Mouse (Mus musculus) T-helper 17 cell (primary cell): ENCODE results near the gene Pdlim4.

ENCODE experiments used
- in situ Hi-C, 2 experiments: fragments of 300-600 bp; cut with MboI, MseI; formaldehyde crosslinking; loops; 1 replicate in 1 of 2; 2 replicates in 1 of 2; pipeline ENCODE4 v1.15.1; 2025; ENCODE audit warnings: high pct_unique_total_duplicates in 2 of 2

Gene Pdlim4

DNA sequence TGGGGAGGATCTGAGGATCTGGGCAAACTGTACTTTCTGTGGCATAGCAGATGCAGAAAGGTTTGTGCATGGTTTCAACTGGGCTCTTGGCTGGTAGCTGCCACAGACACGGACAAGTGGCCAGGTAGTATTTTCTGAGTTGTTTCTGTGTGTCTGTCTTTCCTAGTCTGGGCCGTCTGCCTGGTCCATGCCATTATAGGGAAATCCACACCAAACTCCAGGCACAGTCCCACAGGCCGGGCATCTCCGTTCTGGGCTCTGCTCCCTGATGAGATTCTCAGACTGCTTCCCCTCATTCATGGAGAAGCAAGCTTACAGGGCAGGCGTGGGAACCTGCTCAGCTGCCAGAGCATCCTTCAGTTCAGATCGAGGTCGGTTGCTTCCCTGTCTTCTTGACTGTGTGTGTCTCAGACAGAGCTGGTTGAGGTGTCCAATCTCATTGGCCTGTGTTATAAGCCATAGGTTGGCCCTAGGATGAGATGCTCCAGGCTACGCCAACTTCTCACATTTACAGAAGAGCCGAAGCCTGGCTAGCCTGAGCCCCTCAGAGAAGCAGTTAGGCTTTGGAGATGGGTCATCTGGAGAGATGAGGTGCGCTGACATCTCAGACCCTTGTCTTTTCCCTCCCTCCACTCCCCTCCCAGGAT, 31.4 kb upstream of the Pdlim4 start, which contains the start of gene P4ha2:
Gene P4ha2, plus strand, starts transcription at position 51 of the 647 bp plus-strand sequence.
- in situ Hi-C loops, result loop anchor here (5.0 to 10.0 kb wide), 2 partner anchors 152 to 545 kb away; no protein-coding TSS in a partner anchor

DNA sequence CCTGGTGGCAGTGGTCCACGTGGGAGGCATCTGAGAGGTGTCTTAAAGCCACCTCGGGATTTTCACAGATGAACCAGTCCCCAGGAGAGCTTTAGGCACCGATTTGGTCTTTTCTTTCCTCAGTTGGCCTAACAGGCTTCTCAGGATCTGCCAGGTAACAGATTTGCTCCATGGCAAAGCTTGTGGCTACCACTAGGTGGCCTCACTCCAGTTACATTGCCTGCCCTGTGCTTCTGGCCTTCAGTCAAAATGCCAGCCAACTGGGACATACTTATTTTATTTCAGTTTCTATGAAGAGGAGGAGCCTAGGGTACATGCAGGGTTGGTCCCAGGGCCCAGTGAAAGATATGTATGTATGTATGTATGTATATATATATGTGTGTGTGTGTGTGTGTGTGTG, 24.2 kb upstream of the Pdlim4 start:
- in situ Hi-C loops, result loop anchor here in 1 of 2 experiments (10.0 kb wide), 1 partner anchor 742 kb away; no protein-coding TSS in a partner anchor

DNA sequence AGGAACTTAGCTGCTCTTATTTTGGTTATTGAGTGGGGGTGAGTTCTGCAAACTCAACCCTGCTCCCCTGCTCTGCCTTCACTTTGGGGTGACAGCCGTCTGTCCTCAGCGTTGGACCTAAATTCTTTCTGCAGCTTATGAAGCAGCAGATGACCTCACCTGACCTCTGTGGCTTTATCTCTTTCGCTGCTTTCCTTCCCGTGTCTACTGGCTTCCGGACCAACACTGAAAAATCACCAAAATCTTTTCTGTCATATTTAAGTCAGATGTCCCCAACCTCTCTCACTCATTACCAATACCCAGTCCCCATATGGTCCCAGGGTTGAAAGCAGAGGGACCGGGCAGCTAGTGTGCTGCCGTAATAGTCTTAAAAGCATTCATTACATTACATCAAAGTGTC, 23.4 kb upstream of the Pdlim4 start:
- in situ Hi-C loops, result loop anchor here in 1 of 2 experiments (10.0 kb wide), 1 partner anchor 743 kb away; no protein-coding TSS in a partner anchor

DNA sequence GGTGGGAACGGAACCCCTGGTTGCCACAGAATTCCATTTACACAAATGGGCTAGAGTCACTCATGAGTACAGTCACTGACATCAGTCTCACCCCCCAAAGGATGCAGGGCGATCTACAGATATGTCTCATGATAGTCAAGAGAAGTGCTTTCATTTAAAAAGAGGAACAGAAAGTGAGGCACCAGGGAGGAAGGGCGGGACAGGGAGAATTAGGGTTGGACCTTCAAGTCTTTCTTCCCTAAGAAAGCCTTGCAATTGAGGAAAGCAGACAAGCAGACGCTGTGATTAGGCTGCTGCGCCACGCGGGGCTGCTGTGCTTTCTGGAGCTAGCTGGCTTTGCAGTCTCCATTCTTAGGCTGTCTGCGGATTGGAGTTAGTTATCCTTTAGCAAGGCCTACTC, 22.9 kb upstream of the Pdlim4 start:
- in situ Hi-C loops, result loop anchor here in 1 of 2 experiments (10.0 kb wide), 1 partner anchor 743 kb away; no protein-coding TSS in a partner anchor

DNA sequence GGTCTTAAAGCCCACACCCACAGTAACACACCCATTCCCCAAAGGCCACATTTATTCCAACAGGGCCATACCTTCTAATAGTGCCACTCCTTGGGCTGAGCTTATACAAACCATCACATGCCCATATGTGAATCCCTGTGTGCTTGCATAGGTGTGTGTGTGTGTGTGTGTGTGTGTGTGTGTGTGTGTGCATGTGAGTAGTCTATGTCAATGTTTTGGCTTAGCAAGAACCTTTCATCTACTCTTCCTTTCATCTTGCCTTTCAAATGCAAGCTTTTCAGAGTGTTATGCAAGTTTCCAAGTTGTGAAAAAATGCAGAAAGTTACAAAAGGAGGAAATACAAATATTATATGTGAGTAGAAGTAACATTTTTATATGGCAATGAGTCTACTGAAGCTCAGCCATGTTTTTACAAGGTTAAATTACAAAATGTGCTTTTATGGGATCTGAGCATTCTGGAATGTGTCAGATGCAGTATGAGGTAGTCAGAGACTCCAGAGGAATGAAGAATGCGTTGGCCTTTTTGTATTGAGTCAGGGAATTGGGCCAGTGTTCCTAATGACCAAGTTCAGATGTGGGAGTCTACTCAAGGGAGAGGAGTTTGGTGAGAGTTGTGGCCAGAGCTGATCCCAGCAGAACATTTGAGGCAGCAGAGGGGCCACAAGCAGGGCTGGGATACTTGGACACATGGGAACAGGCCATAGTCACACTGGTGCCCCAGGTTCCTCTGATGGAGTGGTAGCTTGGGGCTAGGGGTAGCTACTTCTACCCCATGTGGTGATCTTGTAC, 21.5 kb upstream of the Pdlim4 start:
- in situ Hi-C loops, result loop anchor here in 1 of 2 experiments (10.0 kb wide), 1 partner anchor 745 kb away; no protein-coding TSS in a partner anchor

DNA sequence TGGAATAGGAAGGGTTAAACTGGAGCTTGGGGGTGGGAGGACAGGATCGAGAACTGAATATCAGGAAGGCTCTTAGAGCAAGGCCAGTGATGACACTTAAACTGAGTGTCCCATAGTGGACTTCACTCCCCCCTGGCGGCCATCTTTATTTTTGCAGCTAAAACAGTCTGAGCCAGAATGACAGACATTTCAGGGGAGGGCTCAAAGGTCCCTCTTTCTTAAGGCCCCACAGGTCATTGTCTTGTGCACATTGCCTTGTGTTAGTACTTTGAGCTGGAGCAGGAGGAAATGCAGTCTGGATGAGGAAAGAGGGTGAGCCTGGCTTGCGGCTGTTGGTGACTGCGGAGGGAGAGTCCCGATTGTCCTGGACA, 20.1 kb upstream of the Pdlim4 start:
- in situ Hi-C loops, result no loop called here

DNA sequence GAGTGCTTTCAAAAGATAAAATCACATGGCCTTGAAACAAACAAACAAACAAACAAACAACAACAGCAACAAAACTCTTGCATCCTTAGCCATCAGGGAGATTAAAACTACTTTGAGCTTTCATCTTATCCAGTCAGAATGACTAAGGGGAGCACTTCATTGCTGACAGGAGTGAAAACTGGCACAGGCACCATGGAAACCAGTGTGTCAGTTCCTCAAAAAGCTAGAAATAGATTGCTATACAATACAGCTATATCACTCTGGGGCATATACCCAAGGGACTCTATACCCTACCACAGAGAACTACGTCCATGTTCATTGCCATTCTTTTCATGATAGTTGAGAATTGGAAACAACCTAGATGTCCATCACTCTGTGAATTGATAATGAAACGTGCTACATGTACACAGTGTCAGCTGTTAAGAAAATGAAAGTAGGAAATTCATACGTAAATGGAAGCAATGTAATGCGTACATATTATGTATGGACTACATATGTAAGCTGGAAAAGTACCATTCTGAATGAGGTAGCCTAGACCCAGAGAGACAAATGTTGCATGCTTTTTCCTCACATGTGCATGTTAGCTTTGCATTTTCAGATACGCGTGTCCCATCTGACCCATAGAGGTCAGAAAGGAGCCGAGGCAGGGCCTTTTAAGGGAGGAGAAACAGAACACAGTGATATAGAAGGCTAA, 19.6 kb upstream of the Pdlim4 start:
- in situ Hi-C loops, result no loop called here

DNA sequence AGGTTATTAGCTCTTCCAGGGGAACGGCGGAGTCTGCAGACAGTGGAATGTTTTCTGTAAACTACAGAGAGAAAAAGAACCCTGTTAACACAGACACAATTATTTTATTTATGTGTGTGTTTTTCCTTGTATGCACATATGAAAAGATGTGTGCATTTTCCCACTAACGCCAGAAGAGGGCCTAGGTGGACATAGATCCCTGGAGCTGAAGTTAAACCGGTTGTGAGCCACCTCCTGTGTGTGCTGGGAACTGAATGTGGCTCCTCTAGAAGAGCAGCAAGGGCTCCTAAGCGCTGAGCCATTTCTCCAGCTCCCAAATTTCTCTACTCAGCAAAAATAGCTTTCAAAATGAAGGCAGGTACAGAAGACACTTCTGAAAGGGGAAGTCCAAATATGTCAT, 17.0 kb upstream of the Pdlim4 start:
- in situ Hi-C loops, result no loop called here

DNA sequence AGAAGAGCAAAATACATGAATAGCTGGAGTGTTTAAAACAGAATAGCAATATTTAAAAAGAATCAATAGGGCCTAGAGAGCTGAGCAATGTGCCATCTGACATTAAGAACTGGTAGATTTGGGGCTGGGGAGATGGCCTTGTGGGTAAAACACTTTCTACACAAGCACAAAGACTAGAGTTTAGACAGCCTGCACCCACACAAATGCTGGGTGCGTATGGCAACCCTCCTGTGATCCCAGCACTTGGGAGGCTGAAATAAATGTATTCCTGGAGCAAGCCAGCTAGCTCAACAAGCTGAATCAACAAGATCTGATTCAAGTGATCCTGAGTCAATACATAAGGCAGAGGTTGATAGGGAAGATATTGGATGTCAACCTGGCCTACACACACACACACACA, 16.2 kb upstream of the Pdlim4 start:
- in situ Hi-C loops, result no loop called here

DNA sequence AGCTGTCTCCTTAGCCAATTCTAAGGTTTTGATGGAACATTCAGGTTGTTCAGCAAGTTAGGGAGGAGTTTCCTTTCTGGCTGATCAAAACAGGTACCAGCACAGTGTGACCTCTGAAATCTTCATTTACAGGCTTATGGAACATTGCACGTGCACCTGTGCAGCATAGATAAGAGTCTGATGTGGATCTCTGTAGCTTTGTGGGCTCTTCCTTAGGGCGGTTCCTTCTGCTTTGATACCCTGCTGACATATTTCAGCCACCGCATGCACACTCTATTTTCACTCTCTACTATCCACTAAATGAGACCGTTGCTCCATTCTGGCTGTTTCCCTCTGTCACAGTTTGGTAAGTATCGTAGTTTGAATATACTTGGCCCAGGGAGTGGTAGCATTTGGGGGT, 13.9 kb upstream of the Pdlim4 start:
- in situ Hi-C loops, result no loop called here

DNA sequence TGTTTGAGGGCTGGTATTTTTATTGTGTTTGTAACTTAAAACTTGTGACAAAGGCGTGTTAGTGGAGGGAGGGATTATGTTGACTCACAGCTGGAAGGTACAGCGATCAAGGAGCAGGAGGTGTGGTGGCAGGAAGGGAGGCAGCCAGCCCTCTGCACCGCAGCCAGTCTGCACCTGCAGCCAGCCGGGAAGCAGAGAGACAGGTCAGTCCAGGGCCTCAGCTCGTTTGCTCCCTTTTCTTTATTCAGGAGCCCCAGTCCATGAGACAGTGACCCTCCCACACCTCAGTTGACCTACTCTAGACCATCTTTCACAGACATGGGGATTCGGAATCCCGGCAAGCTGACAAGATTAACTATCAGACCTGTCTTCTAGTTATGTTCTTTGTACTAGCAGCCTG, 11.6 kb upstream of the Pdlim4 start:
- in situ Hi-C loops, result no loop called here

DNA sequence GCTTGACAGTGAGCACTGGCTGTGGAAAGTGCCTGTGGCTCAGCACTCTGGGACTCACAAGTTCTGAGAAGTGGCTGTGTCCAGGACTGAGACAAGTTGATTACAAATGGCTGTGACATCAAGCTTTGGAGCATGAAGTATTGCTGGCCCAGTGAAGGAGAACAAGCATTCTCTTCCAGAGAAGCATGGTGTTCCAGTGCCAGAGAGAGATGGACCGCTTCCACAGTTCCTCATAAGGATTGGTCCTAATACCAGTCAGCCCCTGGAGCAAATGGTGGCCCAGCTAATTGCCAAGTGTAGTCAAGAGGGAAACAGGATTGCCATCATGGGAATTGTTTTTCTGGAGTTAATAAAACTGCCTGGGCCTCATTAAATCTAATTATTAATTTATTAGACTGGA, 7.3 kb upstream of the Pdlim4 start:
- in situ Hi-C loops, result no loop called here

DNA sequence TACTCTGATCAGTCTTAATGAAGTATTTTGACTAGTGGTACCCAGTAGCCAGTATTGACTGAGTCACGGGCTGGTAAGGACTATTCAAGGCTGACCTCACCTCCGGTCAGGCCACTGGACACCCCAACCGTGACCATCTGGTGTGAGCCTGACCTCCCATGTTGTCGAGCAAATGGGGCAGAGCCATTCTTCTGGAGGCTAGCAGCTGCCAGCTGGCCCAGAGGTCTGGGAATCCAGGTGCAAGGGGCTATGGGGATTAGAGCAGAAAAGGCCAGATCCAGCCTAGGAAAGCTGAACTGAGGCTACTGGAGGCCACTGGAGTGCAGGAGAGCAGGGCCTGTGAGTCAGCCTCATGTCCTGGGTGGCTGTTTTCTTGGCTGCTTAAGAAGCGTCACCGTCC, 6.5 kb upstream of the Pdlim4 start:
- in situ Hi-C loops, result no loop called here

DNA sequence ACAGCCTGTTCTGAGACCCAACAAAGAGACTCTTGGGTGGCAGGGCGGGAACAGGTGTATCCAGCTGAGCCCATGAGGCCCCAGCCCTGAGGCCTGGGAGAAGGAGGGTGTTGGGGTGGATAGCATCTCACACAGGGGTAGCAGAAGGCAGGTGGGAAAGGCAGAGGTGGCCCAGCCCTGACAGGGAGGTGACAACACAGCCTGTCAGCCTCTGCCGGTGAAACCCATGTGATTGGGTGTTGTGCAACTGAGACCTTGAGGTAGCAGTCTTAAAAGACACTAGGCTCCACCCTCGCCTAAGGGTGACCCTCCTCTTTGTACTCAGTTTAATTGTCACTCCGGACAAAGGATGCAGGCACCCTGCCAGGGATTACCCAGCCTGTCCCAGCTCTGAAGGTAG, 4.5 kb upstream of the Pdlim4 start:
- in situ Hi-C loops, result no loop called here

DNA sequence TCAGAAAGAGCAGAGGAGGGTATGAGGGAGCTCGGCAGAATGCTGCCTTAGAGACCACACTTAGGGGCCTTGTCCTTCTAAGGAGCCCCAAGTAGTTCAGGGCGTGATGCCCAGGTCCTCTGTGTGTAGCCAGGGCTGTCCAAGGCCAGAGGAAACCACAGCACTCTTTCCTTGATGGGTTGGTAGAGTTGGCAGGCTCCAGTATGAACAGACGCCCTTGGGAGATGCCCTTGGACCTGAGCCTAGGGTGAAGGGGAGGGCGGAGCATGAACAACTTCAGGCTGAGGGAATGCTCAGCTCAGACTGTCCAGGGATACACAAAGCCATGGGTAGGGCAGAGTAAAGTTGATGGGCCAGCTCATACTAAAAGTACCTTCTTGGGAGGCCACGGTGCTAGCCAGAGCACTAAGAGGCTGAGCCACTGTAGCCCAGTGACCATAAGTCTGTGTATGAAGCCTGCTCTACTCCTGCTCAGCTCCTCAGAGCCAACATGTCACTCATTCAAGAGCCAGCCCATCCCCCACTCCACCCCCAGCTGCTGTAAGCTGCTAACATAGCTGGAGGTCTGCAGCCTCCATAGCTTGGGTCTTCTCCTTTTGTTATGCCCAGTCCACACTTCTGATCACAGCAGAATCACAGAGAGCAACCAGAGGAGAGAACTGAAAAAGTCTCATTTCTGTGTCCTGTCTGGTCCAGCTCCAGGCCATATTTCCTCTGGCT, 3.1 kb upstream of the Pdlim4 start:
- in situ Hi-C loops, result no loop called here

DNA sequence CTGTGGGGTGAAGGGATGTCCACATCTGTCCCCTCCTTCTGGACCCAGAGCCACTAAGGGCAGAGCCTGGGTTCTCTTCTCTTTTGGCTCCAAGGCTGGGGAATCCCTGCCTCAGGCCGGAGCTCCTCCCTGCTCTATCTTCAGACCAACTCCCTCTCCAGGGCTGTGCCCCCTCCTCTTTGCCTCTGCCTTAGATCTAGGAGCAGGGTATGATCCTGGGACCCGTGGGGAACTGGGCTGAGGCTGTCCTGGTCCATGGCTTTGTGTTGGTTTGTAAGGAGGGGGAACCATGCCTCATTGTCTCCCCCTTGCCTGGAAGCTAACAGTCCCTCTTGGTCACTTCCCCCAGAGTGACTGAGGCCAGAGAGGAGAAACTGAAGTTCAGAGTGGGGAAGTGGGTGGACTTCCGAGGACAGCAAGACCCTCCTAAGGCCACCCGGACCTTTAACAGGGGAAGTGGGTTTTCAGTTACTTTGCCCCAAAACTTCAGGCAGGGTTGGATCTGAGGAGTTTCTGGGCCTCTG, 756 bp downstream of the Pdlim4 start:
- in situ Hi-C loops, result no loop called here

DNA sequence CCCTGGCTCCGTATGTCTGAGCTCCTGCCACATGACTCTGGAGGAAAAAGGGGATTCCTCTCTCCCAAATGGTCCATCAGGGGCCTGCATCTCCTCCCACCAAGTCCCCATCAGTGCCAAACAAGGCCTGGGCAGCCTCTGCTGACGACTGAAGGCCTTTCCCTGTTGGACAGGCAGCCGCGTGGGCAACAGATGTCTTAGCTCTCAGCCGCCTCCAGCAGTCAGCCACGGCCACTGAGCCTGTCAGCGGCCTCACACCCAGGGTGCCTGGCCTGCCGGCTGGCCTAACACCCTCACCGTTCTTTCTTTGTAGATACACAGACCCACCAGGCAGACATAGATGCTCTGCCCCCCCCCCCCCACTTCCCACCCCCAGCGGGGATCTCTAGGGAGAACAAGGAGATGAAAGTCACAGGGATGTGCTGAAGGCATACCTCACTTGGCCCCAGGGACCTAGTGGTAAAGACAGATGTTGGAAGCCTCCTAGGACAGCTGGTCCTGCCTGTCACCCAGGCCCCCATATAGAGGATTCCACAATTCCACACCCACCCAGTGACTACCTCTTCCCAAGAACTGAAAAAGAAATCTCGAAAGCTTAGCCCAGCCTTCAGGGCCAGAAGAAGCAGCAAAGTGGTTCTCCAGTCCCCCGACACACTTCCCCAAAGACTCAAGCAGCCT, 1.4 kb downstream of the Pdlim4 start:
- in situ Hi-C loops, result no loop called here

DNA sequence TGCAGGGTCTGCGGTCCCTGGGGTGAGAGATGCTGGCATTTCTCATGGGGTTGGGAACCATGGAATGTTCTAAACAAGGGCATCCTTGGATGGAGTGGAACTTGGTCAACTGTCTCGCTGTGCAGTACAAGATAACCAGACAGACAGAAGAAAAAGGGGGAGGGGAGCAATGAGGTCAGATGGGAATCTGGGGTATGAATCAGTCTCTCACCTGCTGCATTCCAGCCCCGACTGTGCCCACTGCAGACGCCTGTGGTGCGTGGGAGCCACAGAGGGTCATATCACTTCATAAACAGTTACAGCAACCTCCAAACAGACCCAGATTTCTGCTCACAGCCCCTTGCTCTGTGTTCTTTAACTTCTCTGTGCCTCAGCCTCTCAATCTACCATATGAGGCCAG, 2.4 kb downstream of the Pdlim4 start:
- in situ Hi-C loops, result no loop called here

DNA sequence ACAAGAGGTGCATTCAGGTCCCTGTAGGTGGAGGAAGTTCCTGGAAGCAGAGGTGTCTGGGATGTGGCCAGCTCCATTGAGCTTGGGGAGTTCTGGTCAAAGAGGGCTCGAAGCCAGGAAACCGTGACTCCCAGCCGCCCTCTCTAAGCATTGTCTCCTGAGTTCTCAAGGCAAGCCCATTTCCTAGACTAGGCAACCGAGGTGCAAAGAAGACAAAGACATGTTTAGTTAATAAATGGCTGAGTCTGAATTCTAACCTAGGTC, 3.0 kb downstream of the Pdlim4 start:
- in situ Hi-C loops, result no loop called here

DNA sequence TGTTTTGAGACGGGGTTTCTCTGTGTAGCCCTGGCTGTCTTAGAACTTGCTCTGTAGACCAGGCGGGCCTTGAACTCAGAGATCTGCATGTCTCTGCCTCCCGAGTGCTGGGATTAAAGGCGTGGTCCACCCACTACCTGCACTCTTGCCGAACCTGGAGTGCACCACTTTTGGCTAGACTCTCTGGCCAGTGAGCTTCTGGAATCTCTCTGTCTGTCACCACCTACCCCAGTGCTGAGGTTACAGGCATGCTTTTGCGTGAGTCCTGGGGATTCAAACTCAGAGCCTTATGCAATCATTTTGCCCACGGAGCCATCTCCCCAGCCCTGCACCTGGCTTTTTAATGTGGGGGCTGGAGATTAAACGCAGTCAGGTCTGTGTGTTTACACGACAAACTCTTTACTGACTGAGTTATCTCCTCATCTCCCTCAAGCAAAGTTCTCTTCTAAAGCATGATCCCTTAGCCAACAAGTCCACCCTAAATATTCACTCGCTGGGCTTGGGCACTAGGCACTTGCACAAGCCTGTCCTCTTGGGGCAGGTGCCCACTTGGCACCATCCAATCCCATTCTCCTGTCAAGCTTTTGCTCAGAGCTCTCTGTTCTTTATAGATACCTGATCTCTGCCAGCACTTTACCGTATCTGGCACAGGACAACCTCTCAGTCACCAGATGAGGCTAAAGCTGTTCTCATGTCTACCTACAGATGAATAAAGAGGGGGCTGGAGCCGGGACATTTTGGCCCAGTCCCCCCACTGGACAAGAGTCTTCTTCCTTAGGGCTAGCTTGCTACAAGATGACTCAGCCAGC, 3.5 kb downstream of the Pdlim4 start:
- in situ Hi-C loops, result no loop called here
